Mouse (Mus musculus) limb, embryonic 11.5 days (tissue): ENCODE results near the gene Arhgef7. TPM values are rescaled to one million over a fixed set of nuclear protein-coding genes. Genes with fewer than 3 reads are reported as not detected.

Experiments used
- ATAC-seq: fragments of 200-750 bp; cut with Nextera tagmentation; 2 replicates; pipeline ENCODE4 v1.8.0; 2017; ENCODE audit warnings: low read depth; ENCODE audit not compliant: insufficient number of reproducible peaks, low FRiP score, low TSS enrichment
- DNase-seq: peaks from one replicate; pipeline ENCODE4 v3.0.0-alpha.2; 2015; ENCODE audit warnings: low spot score
- H3K27ac ChIP-seq: fragments of 300-500 bp; sonication (generic); replicated peaks from 2 replicates; pipeline ENCODE4 v1.5.1; 2014; ENCODE audit warnings: low read depth, mild to moderate bottlenecking, low read length
- H3K27me3 ChIP-seq: fragments of 300-500 bp; sonication (generic); 2 replicates; pipeline ENCODE4 v1.6.1; 2014; ENCODE audit warnings: mild to moderate bottlenecking, low read length, mixed read lengths; ENCODE audit not compliant: control insufficient read depth, insufficient read depth
- H3K36me3 ChIP-seq: fragments of 300-500 bp; sonication (generic); 2 replicates; pipeline ENCODE4 v1.6.1; 2014; ENCODE audit warnings: mild to moderate bottlenecking, low read length, moderate library complexity, mixed read lengths; ENCODE audit not compliant: control insufficient read depth, insufficient read depth
- H3K4me1 ChIP-seq: fragments of 300-500 bp; sonication (generic); 2 replicates; pipeline ENCODE4 v1.6.1; 2014; ENCODE audit warnings: low read length, mixed read lengths; ENCODE audit not compliant: control insufficient read depth, insufficient read depth
- H3K4me2 ChIP-seq: fragments of 300-500 bp; sonication (generic); 2 replicates; pipeline ENCODE4 v1.6.1; 2014; ENCODE audit warnings: low read depth, mild to moderate bottlenecking, moderate library complexity; ENCODE audit not compliant: severe bottlenecking
- H3K4me3 ChIP-seq: fragments of 300-500 bp; sonication (generic); 2 replicates; pipeline ENCODE4 v1.5.1; 2014; ENCODE audit warnings: low read depth, low read length
- H3K9ac ChIP-seq: fragments of 300-500 bp; sonication (generic); 2 replicates; pipeline ENCODE4 v1.6.1; 2014; ENCODE audit warnings: mild to moderate bottlenecking, low read length
- H3K9me3 ChIP-seq: fragments of 300-500 bp; sonication (generic); 2 replicates; pipeline ENCODE4 v1.6.1; 2016; ENCODE audit warnings: low read length; ENCODE audit not compliant: control insufficient read depth
- WGBS: fragments of 180-500 bp; shearing (Covaris S2); extraction: QIAGEN DNeasy Blood & Tissue Kit; methylation state at CpG from one replicate; pipeline ENCODE4 v1.1.7; 2014; 5-methylcytosine and 5-hydroxymethylcytosine counted together
- polyA plus RNA-seq: library from polyadenylated mRNA; unstranded; fragments of >200 nt; fragmentation: Nextera tagmentation; extraction: Ambion mirVana; gene quantifications from 2 replicates; pipeline ENCODE4 v1.2.1, GENCODE M21; 2014

The Arhgef7 gene
- polyA plus RNA-seq, 1 experiment from 2014 or later, result 52.0 TPM

DNA sequence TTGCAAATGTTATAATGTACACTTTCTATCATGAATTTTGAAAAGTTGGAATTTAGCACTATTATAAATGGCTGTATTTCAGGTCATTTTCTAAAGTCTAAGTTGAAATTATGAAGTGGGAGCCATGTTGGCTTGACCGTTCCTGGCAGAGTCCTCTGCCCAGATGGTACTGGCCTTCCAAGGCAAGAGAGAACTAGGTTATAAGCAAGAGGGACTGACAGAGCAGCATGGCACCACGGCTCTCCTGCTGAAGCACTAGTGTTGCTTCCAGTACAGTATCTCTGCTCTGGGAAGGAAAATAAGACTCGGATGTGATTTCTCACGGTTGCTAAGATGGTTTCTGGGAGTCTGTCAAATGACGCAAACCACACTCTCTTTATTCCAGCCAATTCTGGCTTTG lies 34.5 kb downstream of the Arhgef7 start:
- no peaks in the 10 kb centered on the region for H3K27me3 ChIP-seq
- WGBS, result 90% methylated on average over 5 of the region's 5 CpGs
- H3K4me1 ChIP-seq, result peaks cover 5% of the 10 kb centered on the region
- no peaks in the 10 kb centered on the region for H3K36me3 ChIP-seq
- DNase-seq, result no peak
- H3K4me2 ChIP-seq, result no peak overlapping the region
- no peak overlapping the region for H3K27ac ChIP-seq
- H3K4me3 ChIP-seq, result no peak overlapping the region
- no peaks in the 10 kb centered on the region for H3K9me3 ChIP-seq
- no peak overlapping the region for H3K9ac ChIP-seq
- no peak for ATAC-seq

DNA sequence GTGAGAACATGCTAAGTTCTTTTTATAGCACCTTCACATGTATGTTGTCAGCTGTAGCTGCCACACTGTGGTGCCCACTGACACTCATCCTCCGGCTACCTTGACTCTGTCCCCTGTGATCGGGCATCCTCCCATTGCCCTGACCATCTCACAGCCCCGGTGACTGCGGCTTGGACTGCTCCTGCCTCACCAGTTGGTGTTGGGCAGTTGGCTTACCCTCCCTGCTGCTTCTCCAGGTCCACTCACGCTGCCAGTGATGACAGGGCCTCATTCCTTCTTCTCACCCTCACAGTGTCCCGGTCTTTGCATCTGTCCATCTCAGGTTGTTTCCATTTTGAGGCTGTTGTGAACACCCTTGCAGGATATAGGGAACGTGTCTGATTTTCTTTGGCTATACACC lies 35.3 kb downstream of the Arhgef7 start:
- no peak for ATAC-seq
- Histone ChIP-seq H3K4me2 (no peak overlapping the region), H3K9me3 (no peaks in the 10 kb centered on the region), H3K4me1 (peaks cover 5% of the 10 kb centered on the region), H3K4me3 (no peak overlapping the region), H3K27me3 (no peaks in the 10 kb centered on the region), H3K27ac (no peak overlapping the region), H3K36me3 (no peaks in the 10 kb centered on the region), H3K9ac (no peak overlapping the region)
- no peak for DNase-seq
- 96% methylated on average over 7 of the region's 7 CpGs for WGBS

DNA sequence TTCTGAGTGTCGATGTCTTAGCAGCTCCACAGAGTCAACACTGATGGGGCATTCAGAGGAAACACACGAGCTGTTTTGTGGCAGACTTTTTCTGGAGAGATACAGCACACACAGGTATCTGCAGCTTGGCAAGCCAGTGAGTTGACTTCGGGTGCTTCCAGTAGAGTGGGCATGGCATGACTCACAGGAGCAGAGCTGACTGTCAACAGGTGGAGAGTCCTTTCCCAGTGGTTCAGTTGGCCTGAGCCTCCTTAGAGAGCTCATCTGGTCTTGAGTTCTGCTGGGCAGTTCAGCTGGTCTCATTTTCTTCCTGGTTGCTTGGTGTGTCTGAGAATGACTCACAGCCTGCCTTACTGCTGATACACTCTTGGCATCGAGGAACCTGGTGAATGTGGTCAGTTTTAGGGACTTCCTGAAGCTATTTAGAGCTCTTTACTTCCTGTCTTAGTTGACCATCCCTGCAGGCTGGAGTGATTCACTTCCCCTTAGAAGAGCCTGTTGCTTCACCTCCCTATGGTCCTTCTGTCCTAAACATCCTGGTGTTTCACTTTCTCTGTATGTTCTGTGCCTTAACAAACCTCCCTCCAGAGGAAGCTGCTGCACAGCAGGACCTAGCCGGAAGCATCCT lies 39.8 kb downstream of the Arhgef7 start:
- no peaks in the 10 kb centered on the region for H3K9me3 ChIP-seq
- no peaks in the 10 kb centered on the region for H3K27me3 ChIP-seq
- H3K36me3 ChIP-seq, result no peaks in the 10 kb centered on the region
- no peaks in the 10 kb centered on the region for H3K4me1 ChIP-seq
- no peak for DNase-seq
- no peak overlapping the region for H3K4me2 ChIP-seq
- 95% methylated on average over 5 of the region's 5 CpGs for WGBS
- H3K9ac ChIP-seq, result no peak overlapping the region
- H3K27ac ChIP-seq, result no peak overlapping the region
- no peak overlapping the region for H3K4me3 ChIP-seq
- ATAC-seq, result no peak

DNA sequence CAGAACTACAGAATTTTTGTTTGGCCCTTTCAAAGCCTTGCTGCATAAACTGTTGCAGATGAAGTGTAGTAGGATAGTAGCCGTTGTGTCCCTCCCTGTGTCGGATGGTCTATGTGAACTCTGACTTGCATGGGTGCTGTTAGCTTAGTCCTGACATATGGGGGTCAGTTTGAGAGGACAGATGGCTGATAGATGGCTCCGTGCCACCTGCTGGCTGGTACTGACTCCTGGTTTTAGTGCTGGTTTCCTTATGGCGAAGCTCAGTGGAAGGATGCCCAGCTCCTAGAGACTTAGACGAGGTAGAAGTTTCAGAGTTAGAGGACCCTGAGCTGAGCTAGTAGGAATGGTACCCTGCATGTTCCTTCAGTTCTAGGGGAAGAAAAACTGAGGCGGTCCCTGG lies 42.5 kb downstream of the Arhgef7 start:
- no peak overlapping the region for H3K4me2 ChIP-seq
- H3K4me3 ChIP-seq, result no peak overlapping the region
- ATAC-seq, result no peak
- H3K9ac ChIP-seq, result no peak overlapping the region
- no peak for DNase-seq
- H3K9me3 ChIP-seq, result no peaks in the 10 kb centered on the region
- H3K27ac ChIP-seq, result no peak overlapping the region
- WGBS, result 94% methylated on average over 6 of the region's 6 CpGs
- H3K4me1 ChIP-seq, result no peaks in the 10 kb centered on the region
- H3K27me3 ChIP-seq, result no peaks in the 10 kb centered on the region
- no peaks in the 10 kb centered on the region for H3K36me3 ChIP-seq

DNA sequence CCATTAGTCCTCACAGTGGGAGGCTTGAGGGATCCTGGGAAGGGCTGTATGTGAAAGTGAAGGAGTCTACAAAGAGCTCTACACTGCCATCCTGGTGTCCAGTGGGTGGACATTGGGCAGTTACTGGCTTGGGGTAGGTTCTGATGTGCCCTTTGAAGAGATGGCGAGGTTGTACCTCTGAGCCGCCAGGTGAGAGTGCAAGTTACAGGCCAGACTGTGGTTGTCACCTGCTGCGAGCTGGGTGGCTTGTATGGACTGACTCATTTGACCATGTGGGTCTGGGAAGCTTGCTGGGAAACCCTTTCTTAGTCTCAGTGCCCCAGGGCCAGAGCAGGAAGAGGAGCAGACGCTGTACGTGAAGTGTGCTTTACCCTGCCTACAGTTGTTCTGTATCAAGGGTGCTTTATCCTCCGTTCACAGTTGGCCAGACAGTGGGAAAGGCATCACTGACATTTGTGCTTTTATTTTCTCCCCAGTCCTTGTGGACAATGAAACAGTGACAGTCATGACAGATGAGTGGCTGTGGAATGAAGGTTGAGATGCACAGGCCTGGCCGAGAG lies 43.1 kb downstream of the Arhgef7 start:
- H3K36me3 ChIP-seq, result no peaks in the 10 kb centered on the region
- DNase-seq (no peak), ATAC-seq (no peak)
- no peak overlapping the region for H3K4me2 ChIP-seq
- 87% methylated on average over 7 of the region's 7 CpGs for WGBS
- no peak overlapping the region for H3K27ac ChIP-seq
- H3K9me3 ChIP-seq, result no peaks in the 10 kb centered on the region
- no peak overlapping the region for H3K9ac ChIP-seq
- no peaks in the 10 kb centered on the region for H3K4me1 ChIP-seq
- H3K27me3 ChIP-seq, result no peaks in the 10 kb centered on the region
- H3K4me3 ChIP-seq, result no peak overlapping the region

DNA sequence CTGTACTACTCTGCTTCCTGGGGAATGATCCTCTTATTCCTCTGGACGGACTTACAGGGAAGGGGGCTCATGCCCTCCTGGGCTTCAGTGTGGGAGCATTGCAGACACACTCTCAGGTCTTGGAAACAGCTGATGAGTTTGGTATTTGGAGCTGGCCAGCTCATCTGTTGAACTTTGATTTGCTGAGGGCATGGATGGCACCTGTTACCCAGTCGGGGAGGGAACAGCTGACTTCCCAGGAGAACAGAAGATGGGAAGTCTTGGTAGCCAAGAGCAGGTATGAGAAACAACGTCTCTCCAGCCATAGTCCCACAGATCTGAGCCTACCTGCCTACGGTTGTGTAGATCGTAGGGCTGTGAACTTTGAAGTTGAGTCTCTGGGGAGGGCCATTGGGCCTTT lies 44.1 kb downstream of the Arhgef7 start:
- H3K4me3 ChIP-seq, result no peak overlapping the region
- no peaks in the 10 kb centered on the region for H3K4me1 ChIP-seq
- no peaks in the 10 kb centered on the region for H3K27me3 ChIP-seq
- H3K9ac ChIP-seq, result no peak overlapping the region
- WGBS, result 89% methylated on average over 5 of the region's 5 CpGs
- H3K9me3 ChIP-seq, result no peaks in the 10 kb centered on the region
- no peak overlapping the region for H3K27ac ChIP-seq
- ATAC-seq, result no peak
- no peak for DNase-seq
- H3K36me3 ChIP-seq, result no peaks in the 10 kb centered on the region
- no peak overlapping the region for H3K4me2 ChIP-seq

DNA sequence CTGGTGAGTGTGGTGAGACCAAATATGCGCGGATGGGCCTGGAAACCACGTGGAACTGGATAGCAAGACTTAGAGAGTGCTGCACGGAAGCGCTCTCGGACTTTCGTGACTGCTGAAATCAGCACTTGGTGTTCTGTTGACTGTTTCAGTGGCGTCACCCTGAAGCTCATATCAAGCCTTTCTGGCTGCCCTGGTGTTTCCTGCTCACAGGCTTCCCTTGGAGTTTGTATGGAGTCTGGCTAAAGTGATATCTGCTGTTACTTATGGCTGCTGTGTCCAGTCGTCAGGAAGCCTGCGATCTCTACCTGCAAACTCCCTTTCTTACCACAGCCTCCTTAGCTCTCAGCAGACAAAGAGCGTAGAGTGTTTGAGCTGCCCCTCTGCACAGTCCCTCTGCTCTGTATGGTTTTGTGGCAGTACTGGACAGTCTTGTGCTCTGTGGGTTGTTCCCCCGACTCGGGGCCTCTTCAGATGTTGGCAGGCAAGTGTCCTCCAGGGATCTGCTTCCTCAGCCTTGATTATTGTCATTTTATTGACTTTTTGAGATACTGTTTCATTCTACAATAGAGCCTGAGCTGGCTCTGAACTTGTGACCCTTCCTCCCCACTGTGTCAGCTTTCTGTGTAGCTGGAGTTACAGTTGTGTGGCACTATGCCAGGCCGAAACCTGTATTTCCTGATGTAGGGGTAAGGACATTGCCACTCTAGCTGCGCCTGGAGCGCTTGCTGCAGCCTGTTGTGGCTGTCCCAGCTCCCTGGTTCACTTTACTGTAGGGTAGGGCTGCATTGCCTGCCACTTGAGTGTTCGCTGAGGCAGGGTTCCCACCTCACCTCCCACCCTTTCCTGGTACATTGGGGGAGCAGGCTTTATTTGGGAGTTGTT lies 46.9 kb downstream of the Arhgef7 start:
- H3K36me3 ChIP-seq, result no peaks in the 10 kb centered on the region
- DNase-seq (no peak), ATAC-seq (no peak)
- no peaks in the 10 kb centered on the region for H3K27me3 ChIP-seq
- H3K4me3 ChIP-seq, result no peak overlapping the region
- H3K27ac ChIP-seq, result no peak overlapping the region
- no peak overlapping the region for H3K4me2 ChIP-seq
- 87% methylated on average over 17 of the region's 17 CpGs for WGBS
- no peak overlapping the region for H3K9ac ChIP-seq
- no peaks in the 10 kb centered on the region for H3K4me1 ChIP-seq
- no peaks in the 10 kb centered on the region for H3K9me3 ChIP-seq

DNA sequence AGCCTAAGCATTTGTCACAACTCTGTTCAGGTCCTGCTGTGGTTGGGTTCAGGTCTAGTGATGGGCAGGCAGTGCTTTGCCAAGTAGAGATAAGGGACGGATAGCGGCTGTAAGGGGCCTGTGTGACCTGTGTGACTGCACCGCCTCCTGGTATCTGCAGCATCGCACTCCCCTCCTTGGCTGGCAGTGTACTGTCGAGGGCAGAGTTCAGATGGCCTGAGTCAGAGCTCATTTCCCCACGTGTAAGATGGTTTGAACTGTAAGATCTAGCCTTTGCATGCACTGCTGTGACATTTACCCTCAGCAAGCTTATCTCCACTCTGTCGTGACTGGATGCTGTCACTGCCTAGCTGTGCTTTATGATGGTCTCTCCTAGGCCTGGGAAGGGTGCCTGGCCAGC lies 48.4 kb downstream of the Arhgef7 start:
- Histone ChIP-seq H3K27ac (no peak overlapping the region), H3K9ac (no peak overlapping the region), H3K36me3 (no peaks in the 10 kb centered on the region), H3K9me3 (no peaks in the 10 kb centered on the region), H3K4me3 (no peak overlapping the region), H3K4me1 (no peaks in the 10 kb centered on the region), H3K27me3 (no peaks in the 10 kb centered on the region), H3K4me2 (no peak overlapping the region)
- WGBS, result 46% methylated on average over 7 of the region's 7 CpGs
- ATAC-seq (no peak), DNase-seq (no peak)
